Mouse (Mus musculus): Measurements from ENCODE around the gene Shank2. TPM values are rescaled to one million over a fixed set of nuclear protein-coding genes. Genes with fewer than 3 reads are reported as not detected.
A peak's percentile ranks its signal among the peaks of the same experiment; 100 is the strongest.

Gene Shank2
- polyA plus RNA-seq, 1 experiment from 2014 or later = 0.76 TPM

- Histone ChIP-seq H3K4me3 (ENCODE audit: low read depth, low read length) (no peak overlapping the region), H3K27me3 (replicated peaks; ENCODE audit: insufficient read depth, low read length) (no peaks in the 10 kb centered on the region), H3K4me1 (ENCODE audit: insufficient read depth, low read depth, low read length) (no peaks in the 10 kb centered on the region), H3K9ac (replicated peaks; ENCODE audit: low read depth) (no peak overlapping the region), H3K4me2 (replicated peaks; ENCODE audit: low read depth, low read length) (no peak overlapping the region), H3K9me3 (ENCODE audit: low read length) (no peaks in the 10 kb centered on the region), H3K27ac (ENCODE audit: low read length) (no peak overlapping the region), H3K36me3 (ENCODE audit: insufficient read depth, low read length) (no peaks in the 10 kb centered on the region)
- DNase-seq (ENCODE audit: low spot score) (no peak), ATAC-seq (no peak)
- 64% methylated on average over 7 of the region's 7 CpGs for WGBS
- TF ChIP-seq CTCF (IDR thresholded peaks at IDR 0.05) (no peak), EP300 (IDR thresholded peaks at IDR 0.05) (no peak)
These were observed 68.6 kb downstream of the Shank2 start for GRCm38 (mm10) chr7:144070162-144070949.

GRCm38 (mm10) chr7:144072219-144072618 is 70.5 kb downstream of the Shank2 start:
- H3K27ac ChIP-seq (ENCODE audit: low read length) = no peak overlapping the region
- TF ChIP-seq EP300 (IDR thresholded peaks at IDR 0.05) (no peak), CTCF (IDR thresholded peaks at IDR 0.05) (peak; percentile 67)
- no peak overlapping the region for H3K4me2 ChIP-seq (replicated peaks; ENCODE audit: low read depth, low read length)
- ATAC-seq (no peak), DNase-seq (ENCODE audit: low spot score) (peak; percentile 25)
- H3K9ac ChIP-seq (replicated peaks; ENCODE audit: low read depth) = no peak overlapping the region
- no peaks in the 10 kb centered on the region for H3K36me3 ChIP-seq (ENCODE audit: insufficient read depth, low read length)
- no peaks in the 10 kb centered on the region for H3K4me1 ChIP-seq (ENCODE audit: insufficient read depth, low read depth, low read length)
- WGBS = 54% methylated on average over 1 of the region's 1 CpGs
- no peaks in the 10 kb centered on the region for H3K27me3 ChIP-seq (replicated peaks; ENCODE audit: insufficient read depth, low read length)
- H3K4me3 ChIP-seq (ENCODE audit: low read depth, low read length) = no peak overlapping the region
- H3K9me3 ChIP-seq (ENCODE audit: low read length) = no peaks in the 10 kb centered on the region

- no peak overlapping the region for H3K27ac ChIP-seq (ENCODE audit: low read length)
These were observed 71.1 kb downstream of the Shank2 start for GRCm38 (mm10) chr7:144072856-144073255.

GRCm38 (mm10) chr7:144074718-144075117 is 73.0 kb downstream of the Shank2 start:
- WGBS = 22% methylated on average over 3 of the region's 3 CpGs

More at GRCm38 (mm10) chr7:144072856-144073255, 71.1 kb downstream of the Shank2 start:
- 91% methylated on average over 2 of the region's 2 CpGs for WGBS
- no peaks in the 10 kb centered on the region for H3K9me3 ChIP-seq (ENCODE audit: low read length)
- no peak overlapping the region for H3K4me2 ChIP-seq (replicated peaks; ENCODE audit: low read depth, low read length)
- TF ChIP-seq EP300 (IDR thresholded peaks at IDR 0.05) = no peak
- H3K36me3 ChIP-seq (ENCODE audit: insufficient read depth, low read length) = no peaks in the 10 kb centered on the region
- no peak overlapping the region for H3K4me3 ChIP-seq (ENCODE audit: low read depth, low read length)
- no peaks in the 10 kb centered on the region for H3K27me3 ChIP-seq (replicated peaks; ENCODE audit: insufficient read depth, low read length)
- H3K4me1 ChIP-seq (ENCODE audit: insufficient read depth, low read depth, low read length) = no peaks in the 10 kb centered on the region
- ATAC-seq (no peak), DNase-seq (ENCODE audit: low spot score) (no peak)
- no peak overlapping the region for H3K9ac ChIP-seq (replicated peaks; ENCODE audit: low read depth)

GRCm38 (mm10) chr7:144078661-144079060 is 76.9 kb downstream of the Shank2 start:
- no peaks in the 10 kb centered on the region for H3K9me3 ChIP-seq (ENCODE audit: low read length)
- 63% methylated on average over 1 of the region's 1 CpGs for WGBS
- no peak for ATAC-seq

More at GRCm38 (mm10) chr7:144074718-144075117, 73.0 kb downstream of the Shank2 start:
- no peak for TF ChIP-seq EP300 (IDR thresholded peaks at IDR 0.05)
- TF ChIP-seq CTCF (IDR thresholded peaks at IDR 0.05) = peak; percentile 79
- Histone ChIP-seq H3K27me3 (replicated peaks; ENCODE audit: insufficient read depth, low read length) (no peaks in the 10 kb centered on the region), H3K36me3 (ENCODE audit: insufficient read depth, low read length) (no peaks in the 10 kb centered on the region), H3K4me3 (ENCODE audit: low read depth, low read length) (no peak overlapping the region), H3K9me3 (ENCODE audit: low read length) (no peaks in the 10 kb centered on the region), H3K4me1 (ENCODE audit: insufficient read depth, low read depth, low read length) (no peaks in the 10 kb centered on the region), H3K9ac (replicated peaks; ENCODE audit: low read depth) (no peak overlapping the region), H3K27ac (ENCODE audit: low read length) (no peak overlapping the region), H3K4me2 (replicated peaks; ENCODE audit: low read depth, low read length) (no peak overlapping the region)
- peak; percentile 41; the same call in 1 of the 2 replicates for ATAC-seq
- peak; percentile 75 for DNase-seq (ENCODE audit: low spot score)

GRCm38 (mm10) chr7:144079861-144080260 is 78.1 kb downstream of the Shank2 start:
- Histone ChIP-seq H3K9ac (replicated peaks; ENCODE audit: low read depth) (no peak overlapping the region), H3K27ac (ENCODE audit: low read length) (no peak overlapping the region), H3K4me3 (ENCODE audit: low read depth, low read length) (no peak overlapping the region), H3K4me2 (replicated peaks; ENCODE audit: low read depth, low read length) (no peak overlapping the region), H3K27me3 (replicated peaks; ENCODE audit: insufficient read depth, low read length) (no peaks in the 10 kb centered on the region), H3K9me3 (ENCODE audit: low read length) (no peaks in the 10 kb centered on the region), H3K36me3 (ENCODE audit: insufficient read depth, low read length) (no peaks in the 10 kb centered on the region), H3K4me1 (ENCODE audit: insufficient read depth, low read depth, low read length) (no peaks in the 10 kb centered on the region)
- TF ChIP-seq CTCF (IDR thresholded peaks at IDR 0.05) (no peak), EP300 (IDR thresholded peaks at IDR 0.05) (no peak)
- DNase-seq (ENCODE audit: low spot score) (no peak), ATAC-seq (no peak)
- 47% methylated on average over 1 of the region's 1 CpGs for WGBS

More at GRCm38 (mm10) chr7:144078661-144079060, 76.9 kb downstream of the Shank2 start:
- no peaks in the 10 kb centered on the region for H3K4me1 ChIP-seq (ENCODE audit: insufficient read depth, low read depth, low read length)
- no peaks in the 10 kb centered on the region for H3K27me3 ChIP-seq (replicated peaks; ENCODE audit: insufficient read depth, low read length)
- H3K9ac ChIP-seq (replicated peaks; ENCODE audit: low read depth) = no peak overlapping the region
- TF ChIP-seq EP300 (IDR thresholded peaks at IDR 0.05) = no peak
- TF ChIP-seq CTCF (IDR thresholded peaks at IDR 0.05) = peak; percentile 66
- no peak overlapping the region for H3K4me2 ChIP-seq (replicated peaks; ENCODE audit: low read depth, low read length)
- H3K27ac ChIP-seq (ENCODE audit: low read length) = no peak overlapping the region
- DNase-seq (ENCODE audit: low spot score) = peak; percentile 34
- H3K36me3 ChIP-seq (ENCODE audit: insufficient read depth, low read length) = no peaks in the 10 kb centered on the region
- no peak overlapping the region for H3K4me3 ChIP-seq (ENCODE audit: low read depth, low read length)

All from lung, postnatal 0 days (tissue).